Mouse (Mus musculus): ENCODE data around the gene Ugt1a2. TPM values are rescaled to one million over a fixed set of nuclear protein-coding genes. Genes with fewer than 3 reads are reported as not detected.
A peak's percentile ranks its signal among the peaks of the same experiment; 100 is the strongest.

Ugt1a2 gene
- polyA plus RNA-seq, 1 experiment from 2014 or later, result 0.43 TPM

- no peak overlapping the region for H3K4me3 ChIP-seq (replicated peaks; ENCODE audit: low read length)
- no peak overlapping the region for H3K4me2 ChIP-seq (ENCODE audit: low read depth, low read length)
- H3K4me1 ChIP-seq (ENCODE audit: control insufficient read depth, insufficient read depth, low read length), result no peaks in the 10 kb centered on the region
- H3K27ac ChIP-seq (ENCODE audit: low read length), result no peak overlapping the region
- ATAC-seq (ENCODE audit: insufficient read depth, low FRiP score), result no peak
- no peak overlapping the region for H3K9ac ChIP-seq (ENCODE audit: low read length)
- no peaks in the 10 kb centered on the region for H3K27me3 ChIP-seq (ENCODE audit: control insufficient read depth, insufficient read depth, low read length)
- 82% methylated on average over 5 of the region's 5 CpGs for WGBS
- H3K9me3 ChIP-seq (replicated peaks; ENCODE audit: control insufficient read depth, low read length), result peaks cover 80% of the 10 kb centered on the region
- H3K36me3 ChIP-seq (ENCODE audit: control insufficient read depth, insufficient read depth, low read length), result no peaks in the 10 kb centered on the region
Measured at GRCm38 (mm10) chr1:88229986-88230385, 29.6 kb downstream of the Ugt1a2 start.

GRCm38 (mm10) chr1:88230421-88230820 is 30.0 kb downstream of the Ugt1a2 start:
- Histone ChIP-seq H3K27me3 (ENCODE audit: control insufficient read depth, insufficient read depth, low read length) (no peaks in the 10 kb centered on the region), H3K9me3 (replicated peaks; ENCODE audit: control insufficient read depth, low read length) (peaks cover 83% of the 10 kb centered on the region), H3K36me3 (ENCODE audit: control insufficient read depth, insufficient read depth, low read length) (no peaks in the 10 kb centered on the region), H3K9ac (ENCODE audit: low read length) (no peak overlapping the region), H3K4me3 (replicated peaks; ENCODE audit: low read length) (no peak overlapping the region), H3K4me2 (ENCODE audit: low read depth, low read length) (no peak overlapping the region), H3K4me1 (ENCODE audit: control insufficient read depth, insufficient read depth, low read length) (no peaks in the 10 kb centered on the region), H3K27ac (ENCODE audit: low read length) (no peak overlapping the region)
- no peak for ATAC-seq (ENCODE audit: insufficient read depth, low FRiP score)
- WGBS, result 73% methylated on average over 7 of the region's 7 CpGs

GRCm38 (mm10) chr1:88230981-88231802 is 30.8 kb downstream of the Ugt1a2 start:
- Histone ChIP-seq H3K4me1 (ENCODE audit: control insufficient read depth, insufficient read depth, low read length) (no peaks in the 10 kb centered on the region), H3K9me3 (replicated peaks; ENCODE audit: control insufficient read depth, low read length) (peaks cover 83% of the 10 kb centered on the region), H3K4me2 (ENCODE audit: low read depth, low read length) (no peak overlapping the region), H3K27ac (ENCODE audit: low read length) (no peak overlapping the region), H3K9ac (ENCODE audit: low read length) (no peak overlapping the region), H3K4me3 (replicated peaks; ENCODE audit: low read length) (no peak overlapping the region), H3K27me3 (ENCODE audit: control insufficient read depth, insufficient read depth, low read length) (no peaks in the 10 kb centered on the region), H3K36me3 (ENCODE audit: control insufficient read depth, insufficient read depth, low read length) (no peaks in the 10 kb centered on the region)
- WGBS, result 74% methylated on average over 6 of the region's 6 CpGs
- ATAC-seq (ENCODE audit: insufficient read depth, low FRiP score), result no peak

- Histone ChIP-seq H3K4me3 (replicated peaks; ENCODE audit: low read length) (no peak overlapping the region), H3K9ac (ENCODE audit: low read length) (no peak overlapping the region), H3K4me2 (ENCODE audit: low read depth, low read length) (no peak overlapping the region), H3K27me3 (ENCODE audit: control insufficient read depth, insufficient read depth, low read length) (no peaks in the 10 kb centered on the region), H3K36me3 (ENCODE audit: control insufficient read depth, insufficient read depth, low read length) (no peaks in the 10 kb centered on the region), H3K4me1 (ENCODE audit: control insufficient read depth, insufficient read depth, low read length) (no peaks in the 10 kb centered on the region), H3K9me3 (replicated peaks; ENCODE audit: control insufficient read depth, low read length) (peaks cover 77% of the 10 kb centered on the region), H3K27ac (ENCODE audit: low read length) (no peak overlapping the region)
- 68% methylated on average over 7 of the region's 7 CpGs for WGBS
- no peak for ATAC-seq (ENCODE audit: insufficient read depth, low FRiP score)
Measured at GRCm38 (mm10) chr1:88231803-88232499, 31.6 kb downstream of the Ugt1a2 start.

GRCm38 (mm10) chr1:88232664-88233380 is 32.4 kb downstream of the Ugt1a2 start:
- H3K27me3 ChIP-seq (ENCODE audit: control insufficient read depth, insufficient read depth, low read length), result no peaks in the 10 kb centered on the region
- no peaks in the 10 kb centered on the region for H3K4me1 ChIP-seq (ENCODE audit: control insufficient read depth, insufficient read depth, low read length)
- 53% methylated on average over 3 of the region's 3 CpGs for WGBS
- H3K27ac ChIP-seq (ENCODE audit: low read length), result no peak overlapping the region
- H3K4me3 ChIP-seq (replicated peaks; ENCODE audit: low read length), result no peak overlapping the region
- H3K36me3 ChIP-seq (ENCODE audit: control insufficient read depth, insufficient read depth, low read length), result no peaks in the 10 kb centered on the region
- H3K9ac ChIP-seq (ENCODE audit: low read length), result no peak overlapping the region
- no peak overlapping the region for H3K4me2 ChIP-seq (ENCODE audit: low read depth, low read length)
- H3K9me3 ChIP-seq (replicated peaks; ENCODE audit: control insufficient read depth, low read length), result peaks cover 78% of the 10 kb centered on the region
- no peak for ATAC-seq (ENCODE audit: insufficient read depth, low FRiP score)

- no peak overlapping the region for H3K4me3 ChIP-seq (replicated peaks; ENCODE audit: low read length)
- 68% methylated on average over 14 of the region's 14 CpGs for WGBS
- no peaks in the 10 kb centered on the region for H3K36me3 ChIP-seq (ENCODE audit: control insufficient read depth, insufficient read depth, low read length)
- peaks cover 78% of the 10 kb centered on the region for H3K9me3 ChIP-seq (replicated peaks; ENCODE audit: control insufficient read depth, low read length)
- H3K4me1 ChIP-seq (ENCODE audit: control insufficient read depth, insufficient read depth, low read length), result no peaks in the 10 kb centered on the region
- H3K27me3 ChIP-seq (ENCODE audit: control insufficient read depth, insufficient read depth, low read length), result no peaks in the 10 kb centered on the region
- H3K4me2 ChIP-seq (ENCODE audit: low read depth, low read length), result no peak overlapping the region
- H3K27ac ChIP-seq (ENCODE audit: low read length), result no peak overlapping the region
- peak; percentile 7; the same call in 1 of the 2 replicates for ATAC-seq (ENCODE audit: insufficient read depth, low FRiP score)
- no peak overlapping the region for H3K9ac ChIP-seq (ENCODE audit: low read length)
Measured at GRCm38 (mm10) chr1:88233421-88234247, 33.2 kb downstream of the Ugt1a2 start.

GRCm38 (mm10) chr1:88234248-88234610 is 33.8 kb downstream of the Ugt1a2 start:
- Histone ChIP-seq H3K4me1 (ENCODE audit: control insufficient read depth, insufficient read depth, low read length) (no peaks in the 10 kb centered on the region), H3K27ac (ENCODE audit: low read length) (no peak overlapping the region), H3K4me3 (replicated peaks; ENCODE audit: low read length) (no peak overlapping the region), H3K36me3 (ENCODE audit: control insufficient read depth, insufficient read depth, low read length) (no peaks in the 10 kb centered on the region), H3K4me2 (ENCODE audit: low read depth, low read length) (no peak overlapping the region), H3K9ac (ENCODE audit: low read length) (no peak overlapping the region), H3K9me3 (replicated peaks; ENCODE audit: control insufficient read depth, low read length) (peaks cover 81% of the 10 kb centered on the region), H3K27me3 (ENCODE audit: control insufficient read depth, insufficient read depth, low read length) (no peaks in the 10 kb centered on the region)
- WGBS, result 63% methylated on average over 4 of the region's 4 CpGs
- ATAC-seq (ENCODE audit: insufficient read depth, low FRiP score), result no peak

GRCm38 (mm10) chr1:88234646-88235045 is 34.2 kb downstream of the Ugt1a2 start:
- Histone ChIP-seq H3K4me3 (replicated peaks; ENCODE audit: low read length) (no peak overlapping the region), H3K36me3 (ENCODE audit: control insufficient read depth, insufficient read depth, low read length) (no peaks in the 10 kb centered on the region), H3K4me1 (ENCODE audit: control insufficient read depth, insufficient read depth, low read length) (no peaks in the 10 kb centered on the region), H3K9me3 (replicated peaks; ENCODE audit: control insufficient read depth, low read length) (peaks cover 83% of the 10 kb centered on the region), H3K9ac (ENCODE audit: low read length) (no peak overlapping the region), H3K27ac (ENCODE audit: low read length) (no peak overlapping the region), H3K4me2 (ENCODE audit: low read depth, low read length) (no peak overlapping the region), H3K27me3 (ENCODE audit: control insufficient read depth, insufficient read depth, low read length) (no peaks in the 10 kb centered on the region)
- 42% methylated on average over 5 of the region's 5 CpGs for WGBS
- no peak for ATAC-seq (ENCODE audit: insufficient read depth, low FRiP score)
